ENCODE assay signal across 24 mouse cellular contexts in the genomic region with DNA sequence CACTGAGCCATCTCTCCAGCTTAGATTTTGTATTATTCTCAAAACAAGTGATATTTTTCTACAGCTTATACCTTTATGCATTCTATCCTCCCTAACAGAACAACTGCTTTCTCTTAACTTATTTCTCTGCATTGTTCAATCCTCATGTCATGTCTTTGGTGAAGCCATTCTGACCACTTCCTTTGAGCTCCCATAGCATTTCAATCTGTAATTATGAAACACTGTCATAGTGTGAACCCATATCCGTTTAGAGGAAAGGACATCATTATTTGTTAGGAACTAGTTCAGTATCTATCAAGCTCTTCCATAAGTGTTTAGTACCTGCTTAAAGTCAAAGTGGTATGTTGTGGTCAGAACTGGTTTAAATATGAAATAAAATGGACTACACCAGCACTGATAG. TPM values are rescaled to one million over a fixed set of nuclear protein-coding genes. Genes with fewer than 3 reads are reported as not detected.
"Had no signal": no experiment of that assay in that cellular context is flagged by ENCODE, and none has a peak within 500 bp of the region (broad histone marks: within the 10 kb centered on the region; RNA-seq: fewer than 3 reads in every experiment).

No protein-coding gene starts in this region.

- DNase-seq: cerebellum, adult 2 months; cerebellum, adult 8-10 months; cerebellum, adult 9-10 months; cerebellum, adult 9-11 months; cerebellum, postnatal 10 days; cerebellum, postnatal 14 days; cerebellum, postnatal 25 days; cerebellum, postnatal 36 days; embryo, embryonic 11 days; forebrain, postnatal 0 days; gastrocnemius, adult 2 months; gastrocnemius, postnatal 10 days; gastrocnemius, postnatal 14 days; gastrocnemius, postnatal 25 days; gastrocnemius, postnatal 36 days; heart, adult 11 months; heart, adult 18-20 months; heart, adult 2 months had no signal

- ATAC-seq: forebrain, embryonic 13.5 days; forebrain, embryonic 14.5 days; forebrain, embryonic 15.5 days; forebrain, embryonic 16.5 days; forebrain, postnatal 0 days had no signal

RNA-seq across cellular contexts. Expression of gene Hesx1, which starts 33.7 kb away (rescaled TPM):
- total RNA-seq: forebrain, postnatal 0 days; gastrocnemius, adult 18-20 months; gastrocnemius, adult 2 months; gastrocnemius, adult 8-10 months; gastrocnemius, postnatal 10 days; gastrocnemius, postnatal 14 days; gastrocnemius, postnatal 25 days; gastrocnemius, postnatal 36 days; heart, adult 18-20 months; heart, adult 2 months had no signal
